Mouse (Mus musculus) embryonic facial prominence, embryonic 11.5 days (tissue): Measurements from ENCODE around the gene 4930550C14Rik. TPM values are rescaled to one million over a fixed set of nuclear protein-coding genes. Genes with fewer than 3 reads are reported as not detected.

ENCODE experiments used
- ATAC-seq: fragments of 200-750 bp; cut with Nextera tagmentation; replicated peaks from 2 replicates; pipeline ENCODE4 v1.8.0; 2017; ENCODE audit warnings: low read depth; ENCODE audit not compliant: insufficient number of reproducible peaks, low FRiP score, low TSS enrichment
- DNase-seq: peaks from one replicate; pipeline ENCODE4 v3.0.0-alpha.2; 2015; ENCODE audit warnings: low spot score
- H3K27ac ChIP-seq: fragments of 300-500 bp; sonication (generic); replicated peaks from 2 replicates; pipeline ENCODE4 v1.5.1; 2014; ENCODE audit warnings: mild to moderate bottlenecking, low read depth, low read length, control low read depth
- H3K27me3 ChIP-seq: fragments of 300-500 bp; sonication (generic); 2 replicates; pipeline ENCODE4 v1.6.1; 2014; ENCODE audit warnings: mild to moderate bottlenecking, low read length, moderate library complexity, mixed read lengths; ENCODE audit not compliant: control insufficient read depth, insufficient read depth
- H3K36me3 ChIP-seq: fragments of 300-500 bp; sonication (generic); replicated peaks from 2 replicates; pipeline ENCODE4 v1.6.1; 2014; ENCODE audit warnings: low read depth, mild to moderate bottlenecking, low read length, moderate library complexity, mixed read lengths; ENCODE audit not compliant: control insufficient read depth, insufficient read depth
- H3K4me1 ChIP-seq: fragments of 300-500 bp; sonication (generic); 2 replicates; pipeline ENCODE4 v1.6.1; 2014; ENCODE audit warnings: low read length, mixed read lengths; ENCODE audit not compliant: control insufficient read depth, insufficient read depth
- H3K4me2 ChIP-seq: fragments of 300-500 bp; sonication (generic); 2 replicates; pipeline ENCODE4 v1.6.1; 2014; ENCODE audit warnings: low read depth, mild to moderate bottlenecking, control low read depth, low read length, moderate library complexity
- H3K4me3 ChIP-seq: fragments of 300-500 bp; sonication (generic); 2 replicates; pipeline ENCODE4 v1.5.1; 2014; ENCODE audit warnings: low read depth, low read length, control low read depth
- H3K9ac ChIP-seq: fragments of 300-500 bp; sonication (generic); replicated peaks from 2 replicates; pipeline ENCODE4 v1.6.1; 2014; ENCODE audit warnings: mild to moderate bottlenecking, control low read depth, low read length
- H3K9me3 ChIP-seq: fragments of 300-500 bp; sonication (generic); replicated peaks from 2 replicates; pipeline ENCODE4 v1.6.1; 2016; ENCODE audit warnings: mild to moderate bottlenecking, low read length, inconsistent platforms, mixed read lengths; ENCODE audit not compliant: control insufficient read depth
- WGBS: fragments of 180-500 bp; shearing (Covaris S2); extraction: QIAGEN DNeasy Blood & Tissue Kit; methylation state at CpG from one replicate; pipeline ENCODE4 v1.1.7; 2014; 5-methylcytosine and 5-hydroxymethylcytosine counted together
- microRNA-seq: library from miRNA; unstranded; fragments of <30 nt; microRNA quantifications from one replicate; pipeline ENCODE4, GENCODE M21; 2016; ENCODE audit warnings: borderline number of aligned reads
- polyA plus RNA-seq: library from polyadenylated mRNA; unstranded; fragments of >200 nt; fragmentation: Nextera tagmentation; extraction: Ambion mirVana; gene quantifications from 2 replicates; pipeline ENCODE4 v1.2.1, GENCODE M21; 2014

Gene 4930550C14Rik
- polyA plus RNA-seq, 1 experiment from 2014 or later, result 0.43 TPM

- 91% methylated on average over 14 of the region's 14 CpGs for WGBS
These were observed 33.9 kb downstream of the 4930550C14Rik start for GRCm38 (mm10) chr9:53435830-53436570.

GRCm38 (mm10) chr9:53450609-53451008 lies 48.5 kb downstream of the 4930550C14Rik start:
- 97% methylated on average over 1 of the region's 1 CpGs for WGBS
- H3K36me3 ChIP-seq, result no peaks in the 10 kb centered on the region; the same call in 1 of the 2 replicates

More at GRCm38 (mm10) chr9:53435830-53436570, 33.9 kb downstream of the 4930550C14Rik start:
- Histone ChIP-seq H3K27me3 (no peaks in the 10 kb centered on the region), H3K36me3 (no peaks in the 10 kb centered on the region; the same call in 1 of the 2 replicates), H3K9me3 (no peaks in the 10 kb centered on the region), H3K27ac (no peak overlapping the region), H3K9ac (no peak overlapping the region), H3K4me2 (no peak overlapping the region), H3K4me1 (no peaks in the 10 kb centered on the region), H3K4me3 (no peak overlapping the region)
- no peak for DNase-seq
- ATAC-seq, result no peak

GRCm38 (mm10) chr9:53452038-53452437 lies 49.9 kb downstream of the 4930550C14Rik start:
- WGBS, result 92% methylated on average over 2 of the region's 2 CpGs
- Histone ChIP-seq H3K27me3 (no peaks in the 10 kb centered on the region), H3K9me3 (no peaks in the 10 kb centered on the region), H3K36me3 (no peaks in the 10 kb centered on the region; the same call in 1 of the 2 replicates), H3K9ac (no peak overlapping the region), H3K4me3 (no peak overlapping the region), H3K27ac (no peak overlapping the region), H3K4me1 (no peaks in the 10 kb centered on the region), H3K4me2 (no peak overlapping the region)
- no peak for DNase-seq
- ATAC-seq, result no peak

More at GRCm38 (mm10) chr9:53450609-53451008, 48.5 kb downstream of the 4930550C14Rik start:
- Histone ChIP-seq H3K27me3 (no peaks in the 10 kb centered on the region), H3K4me2 (no peak overlapping the region), H3K4me1 (no peaks in the 10 kb centered on the region), H3K9me3 (no peaks in the 10 kb centered on the region), H3K9ac (no peak overlapping the region), H3K4me3 (no peak overlapping the region), H3K27ac (no peak overlapping the region)
- DNase-seq (no peak), ATAC-seq (no peak)

GRCm38 (mm10) chr9:53472806-53473518 lies 70.8 kb downstream of the 4930550C14Rik start:
- no peak for DNase-seq
- 90% methylated on average over 9 of the region's 9 CpGs for WGBS
- ATAC-seq, result no peak
- H3K27ac ChIP-seq, result no peak overlapping the region
- no peaks in the 10 kb centered on the region for H3K4me1 ChIP-seq
- H3K36me3 ChIP-seq, result no peaks in the 10 kb centered on the region
- no peak overlapping the region for H3K9ac ChIP-seq
- H3K9me3 ChIP-seq, result no peaks in the 10 kb centered on the region
- H3K4me3 ChIP-seq, result no peak overlapping the region
- H3K4me2 ChIP-seq, result no peak overlapping the region; the same call in 1 of the 2 replicates
- H3K27me3 ChIP-seq, result no peaks in the 10 kb centered on the region

Small RNA genes lying within 50 kb of the gene (microRNA-seq; reads per million reads assigned to microRNA genes)
- not detected for gene Mir130c

Other genes with a start within 250 kb of the 4930550C14Rik start
- 33.7 and 37.4 TPM in 2 replicates for gene Ddx10, start 154.3 kb upstream of the 4930550C14Rik start, polyA plus RNA-seq
- gene Exph5, start 100.7 kb upstream of the 4930550C14Rik start, polyA plus RNA-seq, result 0.85 and 0.98 TPM in 2 replicates
- gene Kdelc2, start 18.3 kb upstream of the 4930550C14Rik start, polyA plus RNA-seq, result 13.9 and 14.8 TPM in 2 replicates
- 14.9 and 15.2 TPM in 2 replicates for gene Atm, start 134.4 kb downstream of the 4930550C14Rik start, polyA plus RNA-seq
- 24.6 and 25.9 TPM in 2 replicates for gene Npat, start 134.7 kb downstream of the 4930550C14Rik start, polyA plus RNA-seq
- 56.7 and 65.0 TPM in 2 replicates for gene Acat1, start 208.1 kb downstream of the 4930550C14Rik start, polyA plus RNA-seq